Mouse (Mus musculus) thymus, adult 2 months (tissue): ENCODE measurements around the gene Rhbdf2. TPM values are rescaled to one million over a fixed set of nuclear protein-coding genes. Genes with fewer than 3 reads are reported as not detected.
A peak's percentile ranks its signal among the peaks of the same experiment; 100 is the strongest.

Source experiments
- DNase-seq: peaks from one replicate; pipeline ENCODE4 v3.0.0; 2021
- H3K27ac ChIP-seq: fragments of 200-500 bp; 2 replicates; pipeline ENCODE4 v1.5.1; 2012; ENCODE audit warnings: low read length, control low read depth; ENCODE audit not compliant: control insufficient read depth, insufficient read depth
- H3K27me3 ChIP-seq: fragments of 200-500 bp; 2 replicates; pipeline ENCODE4 v1.6.1; 2012; ENCODE audit warnings: mild to moderate bottlenecking, low read length, moderate library complexity, mixed read lengths; ENCODE audit not compliant: control insufficient read depth, insufficient read depth
- H3K36me3 ChIP-seq: fragments of 200-500 bp; 2 replicates; pipeline ENCODE4 v1.6.1; 2012; ENCODE audit warnings: mild to moderate bottlenecking, low read length, moderate library complexity; ENCODE audit not compliant: control insufficient read depth, insufficient read depth
- H3K4me1 ChIP-seq: fragments of 200-500 bp; replicated peaks from 2 replicates; pipeline ENCODE4 v1.6.1; 2012; ENCODE audit warnings: low read length; ENCODE audit not compliant: control insufficient read depth, insufficient read depth
- H3K4me3 ChIP-seq: fragments of 200-500 bp; 2 replicates; pipeline ENCODE4 v1.5.1; 2012; ENCODE audit warnings: mild to moderate bottlenecking, low read length, control low read depth, moderate library complexity; ENCODE audit not compliant: control insufficient read depth, insufficient read depth
- CTCF ChIP-seq: fragments of 200-500 bp; IDR thresholded peaks from 2 replicates; pipeline ENCODE4 v1.5.1; 2012; ENCODE audit warnings: mild to moderate bottlenecking, control low read depth, low read length, moderate library complexity, borderline replicate concordance; ENCODE audit not compliant: control insufficient read depth, poor library complexity, insufficient read depth; ENCODE audit errors: extremely low read depth
- POLR2A ChIP-seq: fragments of 200-500 bp; IDR thresholded peaks from 2 replicates; pipeline ENCODE4 v1.6.1; 2012; ENCODE audit warnings: mild to moderate bottlenecking, low read length, control low read depth, moderate library complexity; ENCODE audit not compliant: control insufficient read depth, poor library complexity, insufficient read depth; ENCODE audit errors: extremely low read depth
- WGBS: fragments of 180-500 bp; shearing (Covaris S2); methylation state at CpG from one replicate; pipeline ENCODE4 v1.1.7; 2018; 5-methylcytosine and 5-hydroxymethylcytosine counted together
- polyA plus RNA-seq: library from polyadenylated mRNA; depleted of rRNA; stranded (reverse); fragments of >200 nt; gene quantifications from 2 replicates; pipeline ENCODE4 v1.2.3, GENCODE M21; 2012

The Rhbdf2 gene
- polyA plus RNA-seq, 1 experiment = 44.4 TPM

- Histone ChIP-seq H3K27me3 (no peaks in the 10 kb centered on the region), H3K27ac (no peak overlapping the region), H3K4me3 (peak overlapping the region; percentile 65), H3K36me3 (peaks cover 33% of the 10 kb centered on the region), H3K4me1 (peaks cover 28% of the 10 kb centered on the region)
- TF ChIP-seq CTCF = no peak
- no peak for TF ChIP-seq POLR2A
- DNase-seq = no peak
- under 1% methylated on average over 24 of the region's 24 CpGs for WGBS
Observed at GRCm38 (mm10) chr11:116671845-116672434, 45.1 kb upstream of the Rhbdf2 start.

DNA sequence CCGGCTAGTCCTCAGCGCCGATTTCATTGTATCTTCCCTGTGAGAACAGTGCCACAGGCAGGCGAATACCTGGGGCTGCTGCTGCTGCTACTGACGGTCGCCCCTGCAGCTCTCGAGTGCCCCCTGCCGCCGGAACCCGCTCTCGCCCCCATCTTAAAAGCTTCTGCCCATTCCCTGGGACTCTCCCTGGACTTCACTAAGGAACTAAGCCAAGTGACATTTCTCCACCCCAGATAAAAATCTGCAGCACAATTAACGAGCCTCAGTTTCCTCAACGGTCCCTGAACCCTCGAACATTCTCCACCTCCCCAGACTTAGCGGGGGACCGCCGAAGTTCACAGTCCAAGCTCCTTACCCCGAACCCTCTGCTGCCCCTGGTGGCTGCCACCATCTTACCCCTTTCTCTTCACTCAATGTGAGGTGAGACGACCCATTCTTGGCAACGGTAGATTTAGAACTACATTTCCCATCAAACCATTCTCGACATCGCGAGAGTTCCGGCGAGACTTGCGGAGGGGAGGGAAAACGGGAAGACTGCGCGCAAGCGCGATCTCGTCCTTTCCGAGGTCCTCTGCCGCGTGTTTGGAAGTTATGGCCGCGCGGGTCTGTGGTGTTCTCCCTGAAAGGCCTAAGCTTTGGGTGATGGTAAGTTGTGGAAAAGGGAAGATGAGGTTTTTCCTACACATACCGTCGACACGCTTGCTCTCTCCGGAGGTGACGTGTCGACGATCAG is 44.5 kb upstream of the Rhbdf2 start:
- under 1% methylated on average over 45 of the region's 45 CpGs for WGBS
- Histone ChIP-seq H3K4me1 (peaks cover 28% of the 10 kb centered on the region), H3K36me3 (peaks cover 27% of the 10 kb centered on the region), H3K27me3 (no peaks in the 10 kb centered on the region), H3K27ac (no peak overlapping the region), H3K4me3 (peak overlapping the region; percentile 65)
- TF ChIP-seq CTCF (peak; percentile 87), POLR2A (0 out of 2 replicates have a peak, but pooled peaks have one; percentile 22)
- DNase-seq = peak; percentile 99

- Histone ChIP-seq H3K27ac (no peak overlapping the region), H3K4me3 (no peak overlapping the region), H3K4me1 (peaks cover 28% of the 10 kb centered on the region), H3K36me3 (peaks cover 20% of the 10 kb centered on the region), H3K27me3 (no peaks in the 10 kb centered on the region)
- no peak for TF ChIP-seq POLR2A
- TF ChIP-seq CTCF = no peak
- no peak for DNase-seq
- WGBS = 91% methylated on average over 7 of the region's 7 CpGs
Observed at GRCm38 (mm10) chr11:116670386-116670785, 43.6 kb upstream of the Rhbdf2 start.

DNA sequence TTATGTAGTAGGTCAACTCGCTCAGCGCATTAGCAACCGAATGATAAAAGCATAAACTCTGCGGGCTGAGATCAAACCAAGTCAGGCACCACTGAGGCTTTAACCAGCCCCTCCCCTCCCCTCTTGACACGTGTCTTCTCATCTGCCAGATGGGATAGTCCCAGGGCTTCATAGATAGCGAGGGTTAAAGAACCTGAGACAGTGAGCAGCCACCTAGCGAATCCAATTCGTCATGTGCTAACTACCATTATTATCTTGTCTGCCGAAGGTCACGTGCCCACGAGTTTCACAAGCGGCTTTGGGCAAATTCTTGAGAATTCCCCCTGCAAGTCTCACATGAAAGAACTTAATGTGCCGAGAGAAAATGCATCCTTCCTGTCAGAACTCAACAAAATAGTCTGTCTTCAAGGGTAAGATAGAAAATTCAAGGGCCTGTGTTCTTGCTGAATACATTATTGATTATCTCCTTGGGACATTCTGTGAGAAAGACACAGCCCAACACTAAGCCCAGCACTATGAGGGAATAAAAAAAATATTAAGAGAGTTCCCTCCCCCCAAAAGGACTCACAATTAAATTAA is 43.1 kb upstream of the Rhbdf2 start:
- peaks cover 28% of the 10 kb centered on the region for H3K4me1 ChIP-seq
- peaks cover 16% of the 10 kb centered on the region for H3K36me3 ChIP-seq
- H3K27ac ChIP-seq = no peak overlapping the region
- TF ChIP-seq CTCF = no peak
- no peak for TF ChIP-seq POLR2A
- no peak for DNase-seq
- 67% methylated on average over 13 of the region's 13 CpGs for whole genome bisulfite sequencing
- no peaks in the 10 kb centered on the region for H3K27me3 ChIP-seq
- no peak overlapping the region for H3K4me3 ChIP-seq

- H3K27me3 ChIP-seq = no peaks in the 10 kb centered on the region
- no peak overlapping the region for H3K4me3 ChIP-seq
- no peak for DNase-seq
- peaks cover 28% of the 10 kb centered on the region for H3K4me1 ChIP-seq
- peaks cover 11% of the 10 kb centered on the region for H3K36me3 ChIP-seq
- WGBS = 88% methylated on average over 5 of the region's 5 CpGs
- TF ChIP-seq POLR2A (no peak), CTCF (no peak)
- no peak overlapping the region for H3K27ac ChIP-seq
Observed at GRCm38 (mm10) chr11:116669316-116669715, 42.5 kb upstream of the Rhbdf2 start.

- Histone ChIP-seq H3K4me1 (peaks cover 30% of the 10 kb centered on the region), H3K27ac (no peak overlapping the region), H3K27me3 (no peaks in the 10 kb centered on the region), H3K4me3 (no peak overlapping the region), H3K36me3 (peaks cover 6% of the 10 kb centered on the region)
- 82% methylated on average over 7 of the region's 7 CpGs for WGBS
- no peak for TF ChIP-seq CTCF
- no peak for TF ChIP-seq POLR2A
- DNase-seq = no peak
Observed at GRCm38 (mm10) chr11:116668839-116669238, 42.0 kb upstream of the Rhbdf2 start.
